In genomic region chr3:87770280-87770679, GRCm38 (mm10) we compare ENCODE assay signal across 8 mouse cellular contexts. TPM values are rescaled to one million over a fixed set of nuclear protein-coding genes. Genes with fewer than 3 reads are reported as not detected.
DNase-seq lines count a peak whose midpoint lies in the region; ATAC-seq lines count a peak whose summit lies in the region.

No protein-coding gene starts in this region.

- peak; percentile 61 to 73 for DNase-seq in heart, postnatal 10 days
- DNase-seq in heart, adult 11 months: no peak
- peak; percentile 55 for DNase-seq in urinary bladder, postnatal 14 days (ENCODE audit: low spot score)
- DNase-seq in urinary bladder, postnatal 36 days (ENCODE audit: low spot score in 2 of 2): no peak
- DNase-seq in cerebellum, postnatal 10 days: peak; percentile 73 to 86
- DNase-seq in left cerebral cortex, postnatal 14 days (ENCODE audit: low spot score in 2 of 2): peak; percentile 63 to 73
- DNase-seq in retina, postnatal 7 days (ENCODE audit: low read depth, low spot score): peak; percentile 56

- intact Hi-C loops in heart, postnatal 10 days (cut with DNase I): loop anchor here (1.0 to 2.0 kb wide), 2 partner anchors 46 to 89 kb away; no protein-coding TSS in a partner anchor
- intact Hi-C loops in left cerebral cortex, postnatal 14 days (cut with DNase I): loop anchor here (5.0 kb wide), 3 partner anchors 47 to 87 kb away; no protein-coding TSS in a partner anchor

- no peak for ATAC-seq in erythroid progenitor cell, adult 5-6 weeks (replicated peaks; ENCODE audit: low FRiP score, poor library complexity, severe bottlenecking)

RNA-seq across cellular contexts. Expression of gene Lrrc71, which starts 21.9 kb away (rescaled TPM):
- total RNA-seq in heart, postnatal 10 days (2021): under 1 TPM; 0.29 to 0.50 TPM
- under 1 TPM; 0.21 to 0.55 TPM for total RNA-seq in left cerebral cortex, postnatal 14 days (2021)
- total RNA-seq in erythroid progenitor cell, adult 5-6 weeks (2015; ENCODE audit: low replicate concordance): not detected in 2 replicates
- total RNA-seq in erythroid progenitor cell, adult 5-6 weeks (2017; ENCODE audit: low replicate concordance): not detected in 2 replicates

RNA-seq across cellular contexts. Expression of gene Ntrk1, which starts 24.7 kb away (rescaled TPM):
- under 1 TPM; 0.15 to 0.29 TPM for total RNA-seq in heart, postnatal 10 days (2021)
- under 1 TPM in 1 of 2 experiments, not detected in 1; 0.61 TPM for total RNA-seq in left cerebral cortex, postnatal 14 days (2021)
- not detected in 2 replicates for total RNA-seq in erythroid progenitor cell, adult 5-6 weeks (2015; ENCODE audit: low replicate concordance)
- not detected in 2 replicates for total RNA-seq in erythroid progenitor cell, adult 5-6 weeks (2017; ENCODE audit: low replicate concordance)

RNA-seq across cellular contexts. Expression of gene Insrr, which starts 26.5 kb away (rescaled TPM):
- under 1 TPM; 0.20 to 0.55 TPM for total RNA-seq in heart, postnatal 10 days (2021)
- total RNA-seq in left cerebral cortex, postnatal 14 days (2021): under 1 TPM; 0.57 to 0.66 TPM
- not detected in 2 replicates for total RNA-seq in erythroid progenitor cell, adult 5-6 weeks (2015; ENCODE audit: low replicate concordance)
- not detected in 2 replicates for total RNA-seq in erythroid progenitor cell, adult 5-6 weeks (2017; ENCODE audit: low replicate concordance)

RNA-seq across cellular contexts. Expression of gene Pear1, which starts 53.8 kb away (rescaled TPM):
- 10 to 100 TPM; 29.5 to 30.7 TPM for total RNA-seq in heart, postnatal 10 days (2021)
- 1 to 10 TPM; 7.3 to 9.1 TPM for total RNA-seq in left cerebral cortex, postnatal 14 days (2021)
- total RNA-seq in erythroid progenitor cell, adult 5-6 weeks (2015; ENCODE audit: low replicate concordance): 1.3 TPM in 1 of 2 replicates, not detected in the other
- total RNA-seq in erythroid progenitor cell, adult 5-6 weeks (2017; ENCODE audit: low replicate concordance): 0.98 and 1.0 TPM in 2 replicates

Comparison
In these comparisons a context has a peak if more than half of its experiments do, and no peak if none do; other contexts are left out.
1. DNase-seq: peak in heart, postnatal 10 days (2 of 2), urinary bladder, postnatal 14 days (single experiment), cerebellum, postnatal 10 days (2 of 2), left cerebral cortex, postnatal 14 days (2 of 2) and retina, postnatal 7 days (single experiment); none in heart, adult 11 months (single experiment) and urinary bladder, postnatal 36 days (0 of 2).